In the genomic region with DNA sequence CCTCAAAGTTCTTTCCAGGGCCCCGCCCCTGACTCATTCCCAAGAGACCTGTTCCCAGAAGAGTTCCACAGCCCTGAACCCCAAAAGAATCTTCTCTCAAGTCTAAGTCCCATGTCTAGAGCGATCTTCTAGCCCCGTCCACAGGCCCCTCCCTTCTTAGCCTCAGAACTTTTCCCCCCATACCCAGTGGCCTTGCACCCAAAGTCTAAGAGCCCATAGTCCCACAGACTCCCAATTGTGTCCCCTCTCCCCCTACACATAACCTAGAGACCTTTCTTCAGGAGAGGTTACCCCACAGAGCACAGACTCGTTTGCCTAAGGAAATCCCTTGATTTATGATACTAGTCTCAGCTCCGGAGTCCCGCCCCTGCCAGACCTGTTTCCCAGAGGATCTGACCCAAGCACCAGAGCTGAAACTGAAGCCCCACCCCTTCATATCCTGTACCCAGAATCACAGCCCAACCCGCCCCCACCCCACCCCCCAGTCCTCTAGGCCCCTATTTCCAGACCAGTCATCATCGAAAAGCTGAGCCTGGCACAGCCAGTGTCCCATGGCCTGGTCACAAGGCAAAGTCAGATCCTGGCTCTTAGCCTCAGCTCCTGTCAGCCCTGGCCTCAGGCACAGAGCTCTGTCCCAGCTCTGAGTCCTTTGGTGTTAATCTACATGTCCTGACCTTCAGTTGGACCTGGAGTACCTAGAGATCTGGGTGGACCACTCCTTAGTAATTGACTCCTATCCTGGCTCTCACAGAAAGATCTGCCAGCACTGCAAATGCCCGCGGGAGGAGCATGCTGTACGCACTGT, we compare ENCODE assay signal across 8 mouse cellular contexts. TPM values are rescaled to one million over a fixed set of nuclear protein-coding genes. Genes with fewer than 3 reads are reported as not detected.
DNase-seq lines count a peak whose midpoint lies in the region; ATAC-seq and TF ChIP-seq lines count a peak whose summit lies in the region.

No protein-coding gene starts in this region.

- H3K4me1 ChIP-seq in midbrain, embryonic 13.5 days (replicated peaks): 0 out of 2 replicates have a peak, but pooled peaks cover 11% of the 10 kb centered on the region
- H3K4me1 ChIP-seq in midbrain, embryonic 16.5 days (ENCODE audit: control insufficient read depth, insufficient read depth, low read length): no peaks in the 10 kb centered on the region
- H3K4me1 ChIP-seq in heart, embryonic 11.5 days (ENCODE audit: control insufficient read depth, insufficient read depth, low read length): 0 out of 2 replicates have a peak, but pooled peaks cover 2% of the 10 kb centered on the region
- H3K4me1 ChIP-seq in kidney, embryonic 15.5 days: peaks cover 14% of the 10 kb centered on the region; the same call in 1 of the 2 replicates
- no peaks in the 10 kb centered on the region for H3K4me1 ChIP-seq in stomach, embryonic 15.5 days
- peaks cover 4% of the 10 kb centered on the region; the same call in 1 of the 2 replicates for H3K4me1 ChIP-seq in lung, adult 2 months (ENCODE audit: control insufficient read depth, insufficient read depth, low read length)

- no peak overlapping the region for H3K27ac ChIP-seq in midbrain, embryonic 13.5 days
- no peak overlapping the region for H3K27ac ChIP-seq in midbrain, embryonic 16.5 days (ENCODE audit: low read length)
- H3K27ac ChIP-seq in heart, embryonic 11.5 days (ENCODE audit: low read depth, low read length): no peak overlapping the region
- H3K27ac ChIP-seq in kidney, embryonic 15.5 days: peak overlapping the region; percentile 89
- H3K27ac ChIP-seq in stomach, embryonic 15.5 days: peak overlapping the region; percentile 80

- no peaks in the 10 kb centered on the region for H3K27me3 ChIP-seq in midbrain, embryonic 13.5 days
- no peaks in the 10 kb centered on the region for H3K27me3 ChIP-seq in midbrain, embryonic 16.5 days (ENCODE audit: control insufficient read depth, insufficient read depth, low read depth, low read length)
- H3K27me3 ChIP-seq in heart, embryonic 11.5 days (ENCODE audit: control insufficient read depth, insufficient read depth, low read length): no peaks in the 10 kb centered on the region
- H3K27me3 ChIP-seq in kidney, embryonic 15.5 days: no peaks in the 10 kb centered on the region
- no peaks in the 10 kb centered on the region for H3K27me3 ChIP-seq in stomach, embryonic 15.5 days (replicated peaks)

- no peaks in the 10 kb centered on the region for H3K36me3 ChIP-seq in midbrain, embryonic 13.5 days
- no peaks in the 10 kb centered on the region for H3K36me3 ChIP-seq in midbrain, embryonic 16.5 days (ENCODE audit: control insufficient read depth, insufficient read depth, low read length)
- no peaks in the 10 kb centered on the region; the same call in 1 of the 2 replicates for H3K36me3 ChIP-seq in heart, embryonic 11.5 days (ENCODE audit: control insufficient read depth, insufficient read depth, low read length)
- peaks cover 12% of the 10 kb centered on the region; the same call in 1 of the 2 replicates for H3K36me3 ChIP-seq in kidney, embryonic 15.5 days
- H3K36me3 ChIP-seq in stomach, embryonic 15.5 days: no peaks in the 10 kb centered on the region

- no peak for DNase-seq in left cerebral cortex, adult 18-20 months (ENCODE audit: low spot score in 2 of 2)
- DNase-seq in lung, adult 2 months: no peak

- no peak for TF ChIP-seq CTCF in lung, adult 2 months (IDR thresholded peaks at IDR 0.05; ENCODE audit: insufficient read depth, low read length)

- ATAC-seq in midbrain, embryonic 13.5 days: 0 out of 2 replicates have a peak, but pooled peaks have one; percentile 24
- ATAC-seq in midbrain, embryonic 16.5 days: no peak
- 0 out of 2 replicates have a peak, but pooled peaks have one; percentile 12 for ATAC-seq in heart, embryonic 11.5 days (replicated peaks; ENCODE audit: insufficient number of reproducible peaks, low FRiP score, low TSS enrichment)
- ATAC-seq in kidney, embryonic 15.5 days (replicated peaks; ENCODE audit: low FRiP score): peak; percentile 50
- peak; percentile 25; the same call in 1 of the 2 replicates for ATAC-seq in stomach, embryonic 15.5 days (ENCODE audit: insufficient read depth, low FRiP score, low read depth)
- no peak for ATAC-seq in megakaryocyte, adult 5-6 weeks (ENCODE audit: poor library complexity, severe bottlenecking)

- TF ChIP-seq POLR2A in lung, adult 2 months (IDR thresholded peaks at IDR 0.05; ENCODE audit: borderline replicate concordance, extremely low read depth, low read depth, low read length): no peak

- no peaks in the 10 kb centered on the region for H3K9me3 ChIP-seq in midbrain, embryonic 13.5 days
- H3K9me3 ChIP-seq in midbrain, embryonic 16.5 days (replicated peaks; ENCODE audit: control insufficient read depth, low read length, poor library complexity, severe bottlenecking): no peaks in the 10 kb centered on the region
- no peaks in the 10 kb centered on the region for H3K9me3 ChIP-seq in heart, embryonic 11.5 days (replicated peaks; ENCODE audit: control insufficient read depth, low read length)
- H3K9me3 ChIP-seq in kidney, embryonic 15.5 days (replicated peaks): no peaks in the 10 kb centered on the region
- H3K9me3 ChIP-seq in stomach, embryonic 15.5 days: no peaks in the 10 kb centered on the region

- H3K9ac ChIP-seq in midbrain, embryonic 13.5 days (replicated peaks): no peak overlapping the region
- H3K9ac ChIP-seq in midbrain, embryonic 16.5 days (ENCODE audit: low read depth, low read length): no peak overlapping the region
- no peak overlapping the region for H3K9ac ChIP-seq in heart, embryonic 11.5 days (ENCODE audit: low read depth, low read length)
- no peak overlapping the region for H3K9ac ChIP-seq in kidney, embryonic 15.5 days
- H3K9ac ChIP-seq in stomach, embryonic 15.5 days: no peak overlapping the region

- no peak overlapping the region for H3K4me3 ChIP-seq in midbrain, embryonic 13.5 days (replicated peaks)
- H3K4me3 ChIP-seq in midbrain, embryonic 16.5 days (ENCODE audit: low read depth, low read length): no peak overlapping the region
- H3K4me3 ChIP-seq in heart, embryonic 11.5 days (ENCODE audit: low read depth, low read length): no peak overlapping the region; the same call in 1 of the 2 replicates
- peak overlapping the region; percentile 57 for H3K4me3 ChIP-seq in kidney, embryonic 15.5 days (replicated peaks)
- peak overlapping the region; percentile 49 for H3K4me3 ChIP-seq in stomach, embryonic 15.5 days (replicated peaks)
- H3K4me3 ChIP-seq in lung, adult 2 months (replicated peaks; ENCODE audit: extremely low read depth, low read depth, low read length): no peak overlapping the region

- WGBS in midbrain, embryonic 13.5 days: 60% methylated on average over 11 of the region's 11 CpGs
- WGBS in midbrain, embryonic 16.5 days: 54% methylated on average over 11 of the region's 11 CpGs
- 52% methylated on average over 11 of the region's 11 CpGs for WGBS in heart, embryonic 11.5 days (ENCODE audit: insufficient replicate concordance)
- 40% methylated on average over 11 of the region's 11 CpGs for WGBS in kidney, embryonic 15.5 days
- WGBS in stomach, embryonic 15.5 days: 48% methylated on average over 11 of the region's 11 CpGs
- WGBS in lung, adult 2 months: 57% methylated on average over 11 of the region's 11 CpGs

- no peak overlapping the region for H3K4me2 ChIP-seq in midbrain, embryonic 13.5 days (replicated peaks)
- no peak overlapping the region for H3K4me2 ChIP-seq in midbrain, embryonic 16.5 days (ENCODE audit: low read length)
- peak overlapping the region; percentile 66 for H3K4me2 ChIP-seq in heart, embryonic 11.5 days
- H3K4me2 ChIP-seq in kidney, embryonic 15.5 days: peak overlapping the region; percentile 65
- peak overlapping the region; percentile 54 for H3K4me2 ChIP-seq in stomach, embryonic 15.5 days

RNA-seq across cellular contexts. Expression of a gene that starts 1.9 kb away (rescaled TPM):
- polyA plus RNA-seq in midbrain, embryonic 13.5 days (2015; fragmentation: Nextera tagmentation; extraction: Ambion mirVana): 1.1 and 1.2 TPM in 2 replicates
- polyA plus RNA-seq in midbrain, embryonic 16.5 days (2015; fragmentation: Nextera tagmentation; extraction: Ambion mirVana): 1.5 and 1.9 TPM in 2 replicates
- polyA plus RNA-seq in heart, embryonic 11.5 days (2014; fragmentation: Nextera tagmentation; extraction: Ambion mirVana): 4.4 and 5.2 TPM in 2 replicates
- polyA plus RNA-seq in kidney, embryonic 15.5 days (2015; fragmentation: Nextera tagmentation; extraction: Ambion mirVana): 10.9 and 13.2 TPM in 2 replicates
- 10.7 and 10.8 TPM in 2 replicates for polyA plus RNA-seq in stomach, embryonic 15.5 days (2015; fragmentation: Nextera tagmentation; extraction: Ambion mirVana)
- total RNA-seq in left cerebral cortex, adult 18-20 months (2021): 1 to 10 TPM; 1.9 to 2.5 TPM
- 7.0 and 8.7 TPM in 2 replicates for total RNA-seq in megakaryocyte, adult 5-6 weeks (2015)
- total RNA-seq in megakaryocyte, adult 5-6 weeks (2017): 7.9 and 9.3 TPM in 2 replicates
- 21.7 and 25.0 TPM in 2 replicates for polyA plus RNA-seq in lung, adult 2 months (2012; rRNA removed)

RNA-seq across cellular contexts. Expression of a gene that starts 12.2 kb away (rescaled TPM):
- polyA plus RNA-seq in midbrain, embryonic 13.5 days (2015; fragmentation: Nextera tagmentation; extraction: Ambion mirVana): 20.3 and 22.2 TPM in 2 replicates
- polyA plus RNA-seq in midbrain, embryonic 16.5 days (2015; fragmentation: Nextera tagmentation; extraction: Ambion mirVana): 13.9 and 18.3 TPM in 2 replicates
- 171 and 181 TPM in 2 replicates for polyA plus RNA-seq in heart, embryonic 11.5 days (2014; fragmentation: Nextera tagmentation; extraction: Ambion mirVana)
- polyA plus RNA-seq in kidney, embryonic 15.5 days (2015; fragmentation: Nextera tagmentation; extraction: Ambion mirVana): 156 and 168 TPM in 2 replicates
- polyA plus RNA-seq in stomach, embryonic 15.5 days (2015; fragmentation: Nextera tagmentation; extraction: Ambion mirVana): 223 and 255 TPM in 2 replicates
- 10 to 100 TPM in 1 of 2 experiments, 1 to 10 TPM in 1; 8.8 to 11.1 TPM for total RNA-seq in left cerebral cortex, adult 18-20 months (2021)
- total RNA-seq in megakaryocyte, adult 5-6 weeks (2015): 987 and 1,037 TPM in 2 replicates
- 267 and 300 TPM in 2 replicates for total RNA-seq in megakaryocyte, adult 5-6 weeks (2017)
- 208 and 264 TPM in 2 replicates for polyA plus RNA-seq in lung, adult 2 months (2012; rRNA removed)

RNA-seq across cellular contexts. Expression of a gene that starts 20.7 kb away (rescaled TPM):
- polyA plus RNA-seq in midbrain, embryonic 13.5 days (2015; fragmentation: Nextera tagmentation; extraction: Ambion mirVana): 87.9 and 88.4 TPM in 2 replicates
- 197 and 246 TPM in 2 replicates for polyA plus RNA-seq in midbrain, embryonic 16.5 days (2015; fragmentation: Nextera tagmentation; extraction: Ambion mirVana)
- 0.74 and 1.6 TPM in 2 replicates for polyA plus RNA-seq in heart, embryonic 11.5 days (2014; fragmentation: Nextera tagmentation; extraction: Ambion mirVana)
- polyA plus RNA-seq in kidney, embryonic 15.5 days (2015; fragmentation: Nextera tagmentation; extraction: Ambion mirVana): 2.2 and 5.5 TPM in 2 replicates
- 7.3 and 7.5 TPM in 2 replicates for polyA plus RNA-seq in stomach, embryonic 15.5 days (2015; fragmentation: Nextera tagmentation; extraction: Ambion mirVana)
- 1,000 to 10,000 TPM; 1,889 to 1,992 TPM for total RNA-seq in left cerebral cortex, adult 18-20 months (2021)
- 0.50 and 1.5 TPM in 2 replicates for total RNA-seq in megakaryocyte, adult 5-6 weeks (2015)
- total RNA-seq in megakaryocyte, adult 5-6 weeks (2017): 1.2 and 3.7 TPM in 2 replicates
- 3.7 and 5.8 TPM in 2 replicates for polyA plus RNA-seq in lung, adult 2 months (2012; rRNA removed)

RNA-seq across cellular contexts. Expression of a gene that starts 22.1 kb away (rescaled TPM):
- polyA plus RNA-seq in midbrain, embryonic 13.5 days (2015; fragmentation: Nextera tagmentation; extraction: Ambion mirVana): 0.06 and 0.09 TPM in 2 replicates
- polyA plus RNA-seq in midbrain, embryonic 16.5 days (2015; fragmentation: Nextera tagmentation; extraction: Ambion mirVana): 0.10 and 0.13 TPM in 2 replicates
- polyA plus RNA-seq in heart, embryonic 11.5 days (2014; fragmentation: Nextera tagmentation; extraction: Ambion mirVana): not detected in 2 replicates
- polyA plus RNA-seq in kidney, embryonic 15.5 days (2015; fragmentation: Nextera tagmentation; extraction: Ambion mirVana): 0.58 and 0.68 TPM in 2 replicates
- 0.54 and 0.74 TPM in 2 replicates for polyA plus RNA-seq in stomach, embryonic 15.5 days (2015; fragmentation: Nextera tagmentation; extraction: Ambion mirVana)
- total RNA-seq in left cerebral cortex, adult 18-20 months (2021): under 1 TPM; 0.19 to 0.44 TPM
- not detected in 2 replicates for total RNA-seq in megakaryocyte, adult 5-6 weeks (2015)
- total RNA-seq in megakaryocyte, adult 5-6 weeks (2017): 0.18 TPM in 1 of 2 replicates, not detected in the other
- polyA plus RNA-seq in lung, adult 2 months (2012; rRNA removed): 12.3 and 17.2 TPM in 2 replicates

RNA-seq across cellular contexts. Expression of a gene that starts 37.9 kb away (rescaled TPM):
- 45.1 and 45.6 TPM in 2 replicates for polyA plus RNA-seq in midbrain, embryonic 13.5 days (2015; fragmentation: Nextera tagmentation; extraction: Ambion mirVana)
- 49.0 and 49.9 TPM in 2 replicates for polyA plus RNA-seq in midbrain, embryonic 16.5 days (2015; fragmentation: Nextera tagmentation; extraction: Ambion mirVana)
- polyA plus RNA-seq in heart, embryonic 11.5 days (2014; fragmentation: Nextera tagmentation; extraction: Ambion mirVana): 31.2 and 35.7 TPM in 2 replicates
- 40.3 and 42.5 TPM in 2 replicates for polyA plus RNA-seq in kidney, embryonic 15.5 days (2015; fragmentation: Nextera tagmentation; extraction: Ambion mirVana)
- 33.0 and 34.9 TPM in 2 replicates for polyA plus RNA-seq in stomach, embryonic 15.5 days (2015; fragmentation: Nextera tagmentation; extraction: Ambion mirVana)
- 10 to 100 TPM; 33.8 to 34.2 TPM for total RNA-seq in left cerebral cortex, adult 18-20 months (2021)
- 24.8 and 25.7 TPM in 2 replicates for total RNA-seq in megakaryocyte, adult 5-6 weeks (2015)
- total RNA-seq in megakaryocyte, adult 5-6 weeks (2017): 24.2 and 25.7 TPM in 2 replicates
- 8.4 and 9.4 TPM in 2 replicates for polyA plus RNA-seq in lung, adult 2 months (2012; rRNA removed)

Comparison
In these comparisons a context has a peak if more than half of its experiments do, and no peak if none do; other contexts are left out.
1. ATAC-seq: peak in midbrain, embryonic 13.5 days (single experiment), heart, embryonic 11.5 days (single experiment), kidney, embryonic 15.5 days (single experiment) and stomach, embryonic 15.5 days (single experiment); none in midbrain, embryonic 16.5 days (single experiment) and megakaryocyte, adult 5-6 weeks (single experiment).
2. H3K27ac ChIP-seq: peak in kidney, embryonic 15.5 days (single experiment) and stomach, embryonic 15.5 days (single experiment); none in midbrain, embryonic 13.5 days (single experiment), midbrain, embryonic 16.5 days (single experiment) and heart, embryonic 11.5 days (single experiment).
3. H3K4me2 ChIP-seq: peak in heart, embryonic 11.5 days (single experiment), kidney, embryonic 15.5 days (single experiment) and stomach, embryonic 15.5 days (single experiment); none in midbrain, embryonic 13.5 days (single experiment) and midbrain, embryonic 16.5 days (single experiment).
4. H3K4me3 ChIP-seq: peak in kidney, embryonic 15.5 days (single experiment) and stomach, embryonic 15.5 days (single experiment); none in midbrain, embryonic 13.5 days (single experiment), midbrain, embryonic 16.5 days (single experiment), heart, embryonic 11.5 days (single experiment) and lung, adult 2 months (single experiment).
5. RNA of a gene that starts 20.7 kb away (polyA plus RNA-seq): 197 to 246 TPM in midbrain, embryonic 16.5 days and 87.9 to 88.4 TPM in midbrain, embryonic 13.5 days; 7.3 to 7.5 TPM in stomach, embryonic 15.5 days, 3.7 to 5.8 TPM in lung, adult 2 months, 2.2 to 5.5 TPM in kidney, embryonic 15.5 days and 0.74 to 1.6 TPM in heart, embryonic 11.5 days; every median in the first group is over 10 times any median in the second.